In genomic region chr11:74866640-74867039, GRCm38 (mm10) we compare ENCODE assay signal across 9 mouse cellular contexts. TPM values are rescaled to one million over a fixed set of nuclear protein-coding genes. Genes with fewer than 3 reads are reported as not detected.
DNase-seq lines count a peak whose midpoint lies in the region; ATAC-seq and TF ChIP-seq lines count a peak whose summit lies in the region.
"Had no signal": no experiment of that assay in that cellular context is flagged by ENCODE, and none has a peak within 500 bp of the region (broad histone marks: within the 10 kb centered on the region; RNA-seq: fewer than 3 reads in every experiment).

No protein-coding gene starts in this region.

- H3K36me3 ChIP-seq in liver, adult 2 months (ENCODE audit: control insufficient read depth, insufficient read depth, low read length): no peaks in the 10 kb centered on the region
- 0 out of 2 replicates have a peak, but pooled peaks cover 7% of the 10 kb centered on the region for H3K36me3 ChIP-seq in liver, embryonic 12.5 days
- peaks cover 2% of the 10 kb centered on the region; the same call in 1 of the 2 replicates for H3K36me3 ChIP-seq in heart, embryonic 16.5 days (ENCODE audit: control insufficient read depth, insufficient read depth)
- H3K36me3 ChIP-seq in small intestine, adult 2 months (ENCODE audit: control insufficient read depth, insufficient read depth, low read length): no peaks in the 10 kb centered on the region; the same call in 1 of the 2 replicates
- peaks cover 18% of the 10 kb centered on the region for H3K36me3 ChIP-seq in midbrain, embryonic 15.5 days (replicated peaks)

- no peak for TF ChIP-seq POLR2A in liver, adult 2 months (IDR thresholded peaks at IDR 0.05; ENCODE audit: extremely low read depth, insufficient read depth, low read length)
- TF ChIP-seq POLR2A in small intestine, adult 2 months (IDR thresholded peaks at IDR 0.05; ENCODE audit: low read depth, low read length): no peak

- ATAC-seq in liver, embryonic 12.5 days: no peak
- peak; percentile 25; the same call in 1 of the 2 replicates for ATAC-seq in heart, embryonic 16.5 days (replicated peaks; ENCODE audit: extremely low read depth, insufficient read depth, low FRiP score)
- no peak for ATAC-seq in midbrain, embryonic 15.5 days (replicated peaks)

- peaks cover 16% of the 10 kb centered on the region for H3K4me1 ChIP-seq in liver, adult 2 months (ENCODE audit: control insufficient read depth, insufficient read depth, low read length)
- no peaks in the 10 kb centered on the region for H3K4me1 ChIP-seq in liver, embryonic 12.5 days
- peaks cover 19% of the 10 kb centered on the region for H3K4me1 ChIP-seq in heart, embryonic 16.5 days (ENCODE audit: control insufficient read depth, insufficient read depth, low read length)
- peaks cover 11% of the 10 kb centered on the region for H3K4me1 ChIP-seq in small intestine, adult 2 months (ENCODE audit: control insufficient read depth, insufficient read depth, insufficient read length, low read length)
- peaks cover 27% of the 10 kb centered on the region for H3K4me1 ChIP-seq in midbrain, embryonic 15.5 days

- no peak overlapping the region for H3K27ac ChIP-seq in liver, adult 2 months (replicated peaks; ENCODE audit: insufficient read depth, low read depth, low read length)
- no peak overlapping the region for H3K27ac ChIP-seq in liver, embryonic 12.5 days
- no peak overlapping the region for H3K27ac ChIP-seq in heart, embryonic 16.5 days (ENCODE audit: low read length)
- H3K27ac ChIP-seq in small intestine, adult 2 months (ENCODE audit: insufficient read depth, low read depth, low read length): peak overlapping the region; percentile 29; the same call in 1 of the 2 replicates
- H3K27ac ChIP-seq in midbrain, embryonic 15.5 days: no peak overlapping the region

- no peaks in the 10 kb centered on the region for H3K9me3 ChIP-seq in liver, embryonic 12.5 days (replicated peaks)
- no peaks in the 10 kb centered on the region for H3K9me3 ChIP-seq in heart, embryonic 16.5 days (replicated peaks; ENCODE audit: control insufficient read depth, low read length)
- no peaks in the 10 kb centered on the region for H3K9me3 ChIP-seq in midbrain, embryonic 15.5 days
- H3K9me3 ChIP-seq: megakaryocyte, embryonic 14.5 days had no signal

- H3K9ac ChIP-seq in liver, adult 2 months (ENCODE audit: low read depth, low read length): no peak overlapping the region
- no peak overlapping the region for H3K9ac ChIP-seq in liver, embryonic 12.5 days
- no peak overlapping the region for H3K9ac ChIP-seq in heart, embryonic 16.5 days (ENCODE audit: low read length)
- no peak overlapping the region for H3K9ac ChIP-seq in midbrain, embryonic 15.5 days

- peak; percentile 63 for DNase-seq in adrenal gland, adult 2 months
- DNase-seq in adrenal gland, adult 18-20 months (ENCODE audit: low spot score in 2 of 2): no peak
- peak; percentile 55 for DNase-seq in liver, adult 2 months (ENCODE audit: extremely low read depth, low read depth, low spot score)
- no peak for DNase-seq in embryo, embryonic 10 days (ENCODE audit: low spot score)

- no peak for TF ChIP-seq CTCF in liver, adult 2 months (IDR thresholded peaks at IDR 0.05; ENCODE audit: low read depth, low read length)
- TF ChIP-seq CTCF in small intestine, adult 2 months (IDR thresholded peaks at IDR 0.05; ENCODE audit: extremely low read depth, insufficient read length, insufficient replicate concordance, low read depth, low read length): no peak

- H3K27me3 ChIP-seq in liver, adult 2 months (ENCODE audit: control insufficient read depth, insufficient read depth, low read length): no peaks in the 10 kb centered on the region
- no peaks in the 10 kb centered on the region for H3K27me3 ChIP-seq in liver, embryonic 12.5 days (replicated peaks)
- no peaks in the 10 kb centered on the region for H3K27me3 ChIP-seq in heart, embryonic 16.5 days (ENCODE audit: control insufficient read depth, insufficient read depth, low read length)
- H3K27me3 ChIP-seq in small intestine, adult 2 months (ENCODE audit: control insufficient read depth, insufficient read depth, low read length): no peaks in the 10 kb centered on the region
- H3K27me3 ChIP-seq in midbrain, embryonic 15.5 days (replicated peaks): no peaks in the 10 kb centered on the region

- no peak overlapping the region for H3K4me2 ChIP-seq in liver, embryonic 12.5 days
- no peak overlapping the region for H3K4me2 ChIP-seq in heart, embryonic 16.5 days (ENCODE audit: low read depth, low read length)
- H3K4me2 ChIP-seq in midbrain, embryonic 15.5 days: no peak overlapping the region

- no peak overlapping the region for H3K4me3 ChIP-seq in liver, adult 2 months (ENCODE audit: insufficient read depth, low read depth, low read length)
- H3K4me3 ChIP-seq in liver, embryonic 12.5 days: no peak overlapping the region
- H3K4me3 ChIP-seq in heart, embryonic 16.5 days (ENCODE audit: low read length): no peak overlapping the region
- no peak overlapping the region for H3K4me3 ChIP-seq in small intestine, adult 2 months (ENCODE audit: low read depth, low read length)
- no peak overlapping the region for H3K4me3 ChIP-seq in midbrain, embryonic 15.5 days
- H3K4me3 ChIP-seq: megakaryocyte, embryonic 14.5 days had no signal

- no peaks in the 10 kb centered on the region for H3K79me2 ChIP-seq in liver, adult 2 months (ENCODE audit: control insufficient read depth, insufficient read depth, low read length)

- 53% methylated on average over 4 of the region's 4 CpGs for WGBS in liver, adult 2 months
- WGBS in liver, embryonic 12.5 days (ENCODE audit: insufficient replicate concordance): 73% methylated on average over 4 of the region's 4 CpGs
- WGBS in heart, embryonic 16.5 days: 67% methylated on average over 4 of the region's 4 CpGs
- 46% methylated on average over 4 of the region's 4 CpGs for WGBS in small intestine, adult 2 months
- WGBS in midbrain, embryonic 15.5 days: 83% methylated on average over 4 of the region's 4 CpGs

RNA-seq across cellular contexts. Expression of gene Sgsm2, which starts 30.2 kb away (rescaled TPM):
- 10 to 100 TPM; 21.8 to 24.4 TPM for total RNA-seq in adrenal gland, adult 2 months (2021)
- polyA plus RNA-seq in adrenal gland, adult 2 months (2012; rRNA removed): 27.0 and 35.2 TPM in 2 replicates
- 10 to 100 TPM; 15.9 to 27.5 TPM for total RNA-seq in adrenal gland, adult 18-20 months (2021)
- 1.5 and 3.3 TPM in 2 replicates for total RNA-seq in liver, adult 2 months (2014; rRNA removed)
- polyA plus RNA-seq in liver, adult 2 months (2012; rRNA removed): 7.5 and 10.3 TPM in 2 replicates
- 2.6 and 2.9 TPM in 2 replicates for polyA plus RNA-seq in liver, embryonic 12.5 days (2016; fragmentation: Nextera tagmentation; extraction: Ambion mirVana)
- polyA plus RNA-seq in heart, embryonic 16.5 days (2015; fragmentation: Nextera tagmentation; extraction: Ambion mirVana): 4.7 and 4.9 TPM in 2 replicates
- 6.8 and 9.7 TPM in 2 replicates for polyA plus RNA-seq in small intestine, adult 2 months (2012; rRNA removed)
- 31.2 and 33.9 TPM in 2 replicates for polyA plus RNA-seq in midbrain, embryonic 15.5 days (2015; fragmentation: Nextera tagmentation; extraction: Ambion mirVana)

RNA-seq across cellular contexts. Expression of gene Tsr1, which starts 31.2 kb away (rescaled TPM):
- total RNA-seq in adrenal gland, adult 2 months (2021): 10 to 100 TPM; 35.3 to 39.8 TPM
- 2.2 and 3.8 TPM in 2 replicates for polyA plus RNA-seq in adrenal gland, adult 2 months (2012; rRNA removed)
- total RNA-seq in adrenal gland, adult 18-20 months (2021): 10 to 100 TPM; 46.8 to 57.1 TPM
- total RNA-seq in liver, adult 2 months (2014; rRNA removed): 9.0 and 10.1 TPM in 2 replicates
- polyA plus RNA-seq in liver, adult 2 months (2012; rRNA removed): 3.8 and 4.9 TPM in 2 replicates
- 45.5 and 47.1 TPM in 2 replicates for polyA plus RNA-seq in liver, embryonic 12.5 days (2016; fragmentation: Nextera tagmentation; extraction: Ambion mirVana)
- polyA plus RNA-seq in heart, embryonic 16.5 days (2015; fragmentation: Nextera tagmentation; extraction: Ambion mirVana): 24.7 and 25.2 TPM in 2 replicates
- polyA plus RNA-seq in small intestine, adult 2 months (2012; rRNA removed): 1.7 and 1.9 TPM in 2 replicates
- 26.3 and 28.6 TPM in 2 replicates for polyA plus RNA-seq in midbrain, embryonic 15.5 days (2015; fragmentation: Nextera tagmentation; extraction: Ambion mirVana)

RNA-seq across cellular contexts. Expression of gene Mnt, which starts 35.9 kb away (rescaled TPM):
- 10 to 100 TPM; 23.4 to 25.2 TPM for total RNA-seq in adrenal gland, adult 2 months (2021)
- polyA plus RNA-seq in adrenal gland, adult 2 months (2012; rRNA removed): 31.1 and 46.9 TPM in 2 replicates
- total RNA-seq in adrenal gland, adult 18-20 months (2021): 10 to 100 TPM; 18.3 to 28.9 TPM
- 1.0 and 1.1 TPM in 2 replicates for total RNA-seq in liver, adult 2 months (2014; rRNA removed)
- polyA plus RNA-seq in liver, adult 2 months (2012; rRNA removed): 4.1 and 4.7 TPM in 2 replicates
- 1.9 and 2.0 TPM in 2 replicates for polyA plus RNA-seq in liver, embryonic 12.5 days (2016; fragmentation: Nextera tagmentation; extraction: Ambion mirVana)
- polyA plus RNA-seq in heart, embryonic 16.5 days (2015; fragmentation: Nextera tagmentation; extraction: Ambion mirVana): 3.0 and 3.3 TPM in 2 replicates
- polyA plus RNA-seq in small intestine, adult 2 months (2012; rRNA removed): 9.5 and 23.6 TPM in 2 replicates
- polyA plus RNA-seq in midbrain, embryonic 15.5 days (2015; fragmentation: Nextera tagmentation; extraction: Ambion mirVana): 9.9 and 10.2 TPM in 2 replicates

RNA-seq across cellular contexts. Expression of gene Smg6, which starts 59.0 kb away (rescaled TPM):
- 10 to 100 TPM; 19.7 to 20.9 TPM for total RNA-seq in adrenal gland, adult 2 months (2021)
- polyA plus RNA-seq in adrenal gland, adult 2 months (2012; rRNA removed): 27.8 and 32.6 TPM in 2 replicates
- total RNA-seq in adrenal gland, adult 18-20 months (2021): 10 to 100 TPM; 17.9 to 21.4 TPM
- 12.8 and 17.2 TPM in 2 replicates for total RNA-seq in liver, adult 2 months (2014; rRNA removed)
- polyA plus RNA-seq in liver, adult 2 months (2012; rRNA removed): 16.6 and 16.8 TPM in 2 replicates
- polyA plus RNA-seq in liver, embryonic 12.5 days (2016; fragmentation: Nextera tagmentation; extraction: Ambion mirVana): 7.7 and 7.8 TPM in 2 replicates
- polyA plus RNA-seq in heart, embryonic 16.5 days (2015; fragmentation: Nextera tagmentation; extraction: Ambion mirVana): 11.2 and 11.4 TPM in 2 replicates
- polyA plus RNA-seq in small intestine, adult 2 months (2012; rRNA removed): 10.2 and 18.7 TPM in 2 replicates
- 16.0 and 17.1 TPM in 2 replicates for polyA plus RNA-seq in midbrain, embryonic 15.5 days (2015; fragmentation: Nextera tagmentation; extraction: Ambion mirVana)

RNA-seq across cellular contexts. Expression of gene Srr, which starts 59.1 kb away (rescaled TPM):
- 10 to 100 TPM; 55.7 to 62.8 TPM for total RNA-seq in adrenal gland, adult 2 months (2021)
- polyA plus RNA-seq in adrenal gland, adult 2 months (2012; rRNA removed): 2.4 and 5.2 TPM in 2 replicates
- 10 to 100 TPM; 44.8 to 51.3 TPM for total RNA-seq in adrenal gland, adult 18-20 months (2021)
- 31.9 and 39.3 TPM in 2 replicates for total RNA-seq in liver, adult 2 months (2014; rRNA removed)
- polyA plus RNA-seq in liver, adult 2 months (2012; rRNA removed): 24.2 and 35.3 TPM in 2 replicates
- polyA plus RNA-seq in liver, embryonic 12.5 days (2016; fragmentation: Nextera tagmentation; extraction: Ambion mirVana): 4.9 and 6.5 TPM in 2 replicates
- 20.3 and 22.2 TPM in 2 replicates for polyA plus RNA-seq in heart, embryonic 16.5 days (2015; fragmentation: Nextera tagmentation; extraction: Ambion mirVana)
- polyA plus RNA-seq in small intestine, adult 2 months (2012; rRNA removed): 3.3 and 6.4 TPM in 2 replicates
- 38.6 and 40.4 TPM in 2 replicates for polyA plus RNA-seq in midbrain, embryonic 15.5 days (2015; fragmentation: Nextera tagmentation; extraction: Ambion mirVana)

Comparison
In these comparisons a context has a peak if more than half of its experiments do, and no peak if none do; other contexts are left out.
1. DNase-seq: peak in adrenal gland, adult 2 months (single experiment) and liver, adult 2 months (single experiment); none in adrenal gland, adult 18-20 months (0 of 2) and embryo, embryonic 10 days (single experiment).